Mouse (Mus musculus) E14TG2a.4 (cell line): Measurements from ENCODE around the gene Rhof.

Experiments
- CTCF ChIP-seq: conservative IDR thresholded peaks from 2 replicates; pipeline ENCODE4 v1.5.1; 2014; ENCODE audit warnings: low read length
- NANOG ChIP-seq: IDR thresholded peaks from 2 replicates; pipeline ENCODE4 v1.6.1; 2014; ENCODE audit warnings: borderline replicate concordance, low read length, mixed read lengths
- POU5F1 ChIP-seq: IDR thresholded peaks from 2 replicates; pipeline ENCODE4 v1.6.1; 2014; ENCODE audit warnings: low read length, borderline replicate concordance

- TF ChIP-seq CTCF (no peak), POU5F1 (no peak), NANOG (no peak)
Measured at GRCm38 (mm10) chr5:123129170-123129757, 3.2 kb downstream of the Rhof start.
